Mouse (Mus musculus) G1E (cell line): Measurements from ENCODE around the gene Igsf11.

Experiments
- CTCF ChIP-seq: IDR thresholded peaks from 2 replicates; pipeline ENCODE4 v1.5.1; 2012; ENCODE audit warnings: low read depth, low read length, inconsistent platforms, mixed read lengths
- POLR2AphosphoS5 ChIP-seq: IDR thresholded peaks from 2 replicates; pipeline ENCODE4 v1.6.1; 2012; ENCODE audit warnings: low read depth, low read length, inconsistent platforms; ENCODE audit not compliant: insufficient replicate concordance

DNA sequence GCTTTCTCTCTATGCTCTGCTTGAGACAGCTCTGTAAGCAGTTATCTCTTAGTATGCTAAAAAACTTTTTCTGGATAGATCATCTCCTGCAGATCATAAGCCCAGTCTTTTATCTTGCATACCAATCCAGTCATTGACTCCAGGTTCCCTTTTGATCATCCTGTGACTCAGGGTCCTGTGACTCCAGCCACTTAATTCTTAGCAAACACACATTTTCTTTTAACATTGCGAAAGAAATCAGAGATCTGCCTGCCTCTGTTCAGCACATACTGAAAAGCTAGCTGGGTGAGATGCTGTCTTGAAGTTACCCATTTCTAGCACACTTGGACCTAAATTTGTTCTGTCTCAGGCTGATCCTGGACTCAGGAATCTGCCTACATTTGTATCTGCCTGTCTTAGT is 7.6 kb downstream of the Igsf11 start:
- no peak for TF ChIP-seq CTCF
- TF ChIP-seq POLR2AphosphoS5: no peak
